Mouse (Mus musculus): ENCODE data around the gene Nfx1. TPM values are rescaled to one million over a fixed set of nuclear protein-coding genes. Genes with fewer than 3 reads are reported as not detected.

Nfx1 gene
- polyA plus RNA-seq, 1 experiment from 2014 or later, result 96.9 TPM

DNA sequence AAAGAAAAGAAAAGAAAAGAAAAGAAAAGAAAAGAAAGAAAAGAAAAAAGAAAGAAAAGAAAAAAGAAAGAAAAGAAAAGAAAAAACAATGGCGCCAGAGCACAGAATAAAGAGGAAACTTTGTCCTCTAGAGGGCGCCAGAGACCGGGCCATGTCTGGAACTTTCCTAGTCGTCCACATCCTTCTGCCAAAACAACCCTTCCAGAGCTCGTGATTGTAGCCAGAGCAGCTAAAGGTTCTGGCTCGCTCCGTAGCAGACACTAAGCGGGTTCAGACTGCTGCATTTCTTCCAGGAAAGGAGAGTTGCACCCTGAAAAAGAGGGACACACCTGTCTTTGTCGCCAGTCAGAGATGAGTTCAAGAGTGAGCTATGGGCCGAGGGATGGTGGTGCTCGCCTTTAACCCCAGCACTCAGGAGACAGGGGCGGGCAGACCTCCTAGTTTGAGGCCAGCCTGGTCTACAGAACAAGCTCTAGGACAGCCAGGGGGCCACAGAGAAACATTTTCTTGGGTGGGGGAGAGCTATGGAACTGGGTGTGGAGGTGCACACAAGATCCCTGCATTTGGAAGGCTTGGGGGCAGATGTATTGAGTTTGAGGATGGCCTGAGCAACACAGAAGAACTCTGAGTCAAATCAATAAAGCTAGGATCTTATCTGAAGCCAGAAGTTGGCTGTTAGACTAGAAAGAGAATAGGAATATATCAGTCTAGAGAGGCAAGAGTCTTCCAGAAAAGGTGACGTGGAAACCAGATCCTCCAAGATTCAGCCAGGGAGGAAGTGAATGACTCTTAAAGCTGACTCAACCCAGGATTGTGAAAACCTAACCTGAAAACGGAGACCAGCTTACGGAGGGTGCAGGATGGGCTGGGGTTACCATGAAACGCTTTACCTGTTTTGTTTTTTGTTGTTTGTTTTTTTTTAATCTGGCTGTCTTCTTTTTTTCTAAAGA lies 80.3 kb downstream of the Nfx1 start:
- peak overlapping the region; percentile 56 for H3K9ac ChIP-seq
- H3K4me2 ChIP-seq, result peak overlapping the region; percentile 49
- ATAC-seq, result peak; percentile 72
- H3K4me1 ChIP-seq, result 0 out of 2 replicates have a peak, but pooled peaks cover 4% of the 10 kb centered on the region
- no peaks in the 10 kb centered on the region for H3K36me3 ChIP-seq (ENCODE audit: poor library complexity, severe bottlenecking)
- H3K4me3 ChIP-seq, result no peak overlapping the region
- 33% methylated on average over 16 of the region's 16 CpGs for WGBS
- no peak overlapping the region for H3K27ac ChIP-seq
- H3K9me3 ChIP-seq (replicated peaks), result no peaks in the 10 kb centered on the region
- no peaks in the 10 kb centered on the region for H3K27me3 ChIP-seq

DNA sequence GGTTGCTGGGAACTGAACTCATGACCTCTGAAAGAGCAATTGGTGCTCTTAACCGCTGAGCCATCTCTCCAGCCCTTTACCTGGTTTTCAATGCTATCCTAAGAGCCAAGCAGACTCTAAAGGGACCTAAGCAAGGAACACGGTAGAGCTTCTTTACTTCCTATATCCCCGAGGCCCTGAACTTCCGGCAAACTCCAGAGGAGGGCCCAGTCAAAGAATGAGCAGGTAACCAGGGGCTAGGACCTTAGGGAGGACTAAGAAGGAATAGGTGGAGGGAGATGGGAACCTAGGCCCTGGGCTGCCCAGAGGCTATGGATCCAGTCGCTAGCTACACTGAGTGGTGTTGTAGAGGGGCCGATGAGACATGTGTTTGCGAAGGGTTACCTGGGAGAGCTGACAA lies 81.1 kb downstream of the Nfx1 start:
- no peaks in the 10 kb centered on the region for H3K9me3 ChIP-seq (replicated peaks)
- no peak overlapping the region for H3K9ac ChIP-seq
- H3K27ac ChIP-seq, result no peak overlapping the region
- H3K4me2 ChIP-seq, result no peak overlapping the region
- 80% methylated on average over 7 of the region's 7 CpGs for WGBS
- no peak for ATAC-seq
- no peaks in the 10 kb centered on the region for H3K36me3 ChIP-seq (ENCODE audit: poor library complexity, severe bottlenecking)
- H3K4me1 ChIP-seq, result 0 out of 2 replicates have a peak, but pooled peaks cover 4% of the 10 kb centered on the region
- no peaks in the 10 kb centered on the region for H3K27me3 ChIP-seq
- H3K4me3 ChIP-seq, result no peak overlapping the region

DNA sequence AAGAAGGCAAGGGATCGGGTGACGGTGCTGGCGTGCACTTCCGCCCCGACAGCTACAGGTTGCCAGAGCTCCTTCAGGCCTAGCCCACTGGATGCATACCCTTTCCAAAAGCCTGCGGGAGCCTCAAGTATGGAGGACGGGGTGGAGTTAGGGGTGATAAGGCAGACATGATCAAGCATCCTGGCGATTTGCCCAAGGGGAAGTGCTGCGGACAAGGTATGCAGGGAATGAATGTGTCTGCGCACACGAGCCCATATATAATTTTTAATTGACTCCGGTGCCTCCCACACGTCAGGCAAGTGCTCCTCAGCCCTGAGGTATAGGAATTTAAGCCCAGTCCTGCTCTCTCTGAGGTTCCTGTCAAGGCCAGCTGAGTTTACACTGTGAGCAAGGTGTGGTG lies 84.4 kb downstream of the Nfx1 start:
- Histone ChIP-seq H3K4me2 (no peak overlapping the region), H3K27me3 (no peaks in the 10 kb centered on the region), H3K4me3 (no peak overlapping the region), H3K9me3 (replicated peaks) (no peaks in the 10 kb centered on the region), H3K27ac (no peak overlapping the region), H3K9ac (no peak overlapping the region), H3K36me3 (ENCODE audit: poor library complexity, severe bottlenecking) (no peaks in the 10 kb centered on the region), H3K4me1 (0 out of 2 replicates have a peak, but pooled peaks cover 4% of the 10 kb centered on the region)
- no peak for ATAC-seq
- WGBS, result 87% methylated on average over 13 of the region's 13 CpGs

DNA sequence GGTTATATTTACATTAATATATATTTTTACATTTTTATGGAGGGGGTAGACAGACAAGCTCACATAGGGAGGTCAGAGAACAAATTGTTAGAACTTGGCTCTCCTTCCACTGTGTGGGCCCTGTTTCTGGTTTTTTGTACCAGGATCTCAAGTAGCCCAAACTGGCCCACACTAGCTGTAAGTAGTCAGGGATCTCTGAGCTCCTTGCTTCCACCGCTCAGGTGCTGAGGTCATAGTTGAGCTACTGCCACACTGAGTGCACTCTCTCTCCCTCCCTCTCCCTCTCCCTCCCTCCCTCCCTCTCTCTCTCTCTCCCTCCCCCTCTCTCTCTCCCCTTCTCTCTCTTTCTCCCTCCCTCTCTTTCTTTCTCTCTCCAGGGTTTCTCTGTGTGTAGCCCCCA lies 85.5 kb downstream of the Nfx1 start:
- Histone ChIP-seq H3K4me2 (no peak overlapping the region), H3K27me3 (no peaks in the 10 kb centered on the region), H3K36me3 (ENCODE audit: poor library complexity, severe bottlenecking) (no peaks in the 10 kb centered on the region), H3K9ac (no peak overlapping the region), H3K27ac (no peak overlapping the region), H3K4me3 (no peak overlapping the region), H3K9me3 (replicated peaks) (no peaks in the 10 kb centered on the region), H3K4me1 (no peaks in the 10 kb centered on the region)
- 35% methylated on average over 1 of the region's 1 CpGs for WGBS
- no peak for ATAC-seq

DNA sequence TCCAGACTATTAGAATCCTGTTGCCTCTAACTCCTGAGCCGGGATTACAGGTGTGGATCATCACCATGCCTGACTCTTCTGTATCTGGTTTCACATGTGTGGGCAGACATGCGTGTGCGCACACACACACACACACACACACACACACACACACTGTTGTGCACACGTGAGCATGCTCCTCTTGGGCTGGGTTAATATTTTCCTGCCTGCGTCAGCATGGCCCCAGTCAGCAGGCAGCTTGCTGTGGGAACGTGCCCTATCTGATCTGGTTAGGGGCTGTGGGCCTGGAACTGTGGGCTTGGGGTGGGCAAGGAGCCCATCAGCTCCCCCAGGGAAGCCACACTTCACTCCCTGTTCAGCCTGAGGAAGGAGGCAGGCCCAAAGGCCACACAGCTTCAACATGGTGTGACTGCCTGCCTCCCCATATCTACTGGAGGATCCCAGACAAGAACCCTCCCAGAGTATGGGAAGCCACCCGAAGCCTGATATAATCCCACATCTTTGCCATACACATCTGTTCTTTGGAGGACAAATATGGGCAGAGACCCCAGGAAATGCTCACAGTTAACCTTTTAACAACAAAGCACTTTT lies 86.1 kb downstream of the Nfx1 start:
- no peaks in the 10 kb centered on the region for H3K27me3 ChIP-seq
- H3K9ac ChIP-seq, result no peak overlapping the region
- no peaks in the 10 kb centered on the region for H3K4me1 ChIP-seq
- no peaks in the 10 kb centered on the region for H3K36me3 ChIP-seq (ENCODE audit: poor library complexity, severe bottlenecking)
- no peak overlapping the region for H3K4me2 ChIP-seq
- ATAC-seq, result no peak
- 69% methylated on average over 7 of the region's 7 CpGs for WGBS
- no peak overlapping the region for H3K4me3 ChIP-seq
- H3K9me3 ChIP-seq (replicated peaks), result no peaks in the 10 kb centered on the region
- no peak overlapping the region for H3K27ac ChIP-seq

DNA sequence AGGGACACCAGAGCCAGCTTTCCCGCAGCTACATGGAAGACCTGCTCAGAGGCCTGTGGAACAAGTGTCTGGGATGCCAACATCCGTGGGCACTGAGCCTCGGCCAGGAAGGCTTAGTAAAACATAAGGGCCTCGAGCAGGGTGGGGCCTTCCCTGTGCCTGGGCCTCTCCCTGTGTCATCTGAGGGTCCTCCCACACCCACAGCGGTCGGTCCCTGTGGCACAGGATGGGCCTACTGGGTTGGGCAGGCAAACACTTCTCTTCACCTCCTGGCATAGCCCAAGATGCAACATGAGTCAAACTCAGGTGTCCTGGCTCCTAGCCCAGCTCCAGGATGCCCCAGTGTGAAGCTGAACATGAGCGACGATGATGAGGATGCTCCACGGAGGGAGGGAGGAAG lies 86.7 kb downstream of the Nfx1 start:
- Histone ChIP-seq H3K27me3 (no peaks in the 10 kb centered on the region), H3K4me3 (no peak overlapping the region), H3K4me1 (no peaks in the 10 kb centered on the region), H3K27ac (no peak overlapping the region), H3K4me2 (no peak overlapping the region), H3K36me3 (ENCODE audit: poor library complexity, severe bottlenecking) (no peaks in the 10 kb centered on the region), H3K9me3 (replicated peaks) (no peaks in the 10 kb centered on the region), H3K9ac (no peak overlapping the region)
- no peak for ATAC-seq
- 73% methylated on average over 8 of the region's 9 CpGs for WGBS

DNA sequence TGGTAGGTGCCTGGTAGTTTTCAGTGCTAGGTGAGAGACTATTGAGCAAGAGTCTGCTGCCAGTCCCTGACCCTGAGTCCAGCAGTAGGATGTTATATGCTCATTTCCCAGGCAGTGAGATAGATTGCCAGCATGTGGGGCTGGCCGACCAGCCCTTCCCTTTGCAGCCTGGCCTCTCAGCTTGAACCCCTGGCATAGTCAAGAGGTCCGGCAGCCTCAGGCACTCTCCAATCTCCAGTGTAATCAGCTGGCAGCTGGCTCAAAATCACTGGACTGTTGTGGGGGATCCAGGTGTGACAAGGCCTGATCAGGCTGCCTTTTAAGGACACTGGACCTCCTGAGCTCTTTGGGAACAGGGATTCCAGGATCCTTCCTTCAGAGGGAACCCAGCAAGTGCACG lies 92.6 kb downstream of the Nfx1 start:
- H3K9me3 ChIP-seq (replicated peaks), result no peaks in the 10 kb centered on the region
- H3K4me3 ChIP-seq, result no peak overlapping the region
- no peak for ATAC-seq
- no peaks in the 10 kb centered on the region for H3K4me1 ChIP-seq
- H3K4me2 ChIP-seq, result no peak overlapping the region
- no peaks in the 10 kb centered on the region for H3K36me3 ChIP-seq (ENCODE audit: poor library complexity, severe bottlenecking)
- WGBS, result 68% methylated on average over 3 of the region's 3 CpGs
- H3K27ac ChIP-seq, result no peak overlapping the region
- no peaks in the 10 kb centered on the region for H3K27me3 ChIP-seq
- H3K9ac ChIP-seq, result no peak overlapping the region

DNA sequence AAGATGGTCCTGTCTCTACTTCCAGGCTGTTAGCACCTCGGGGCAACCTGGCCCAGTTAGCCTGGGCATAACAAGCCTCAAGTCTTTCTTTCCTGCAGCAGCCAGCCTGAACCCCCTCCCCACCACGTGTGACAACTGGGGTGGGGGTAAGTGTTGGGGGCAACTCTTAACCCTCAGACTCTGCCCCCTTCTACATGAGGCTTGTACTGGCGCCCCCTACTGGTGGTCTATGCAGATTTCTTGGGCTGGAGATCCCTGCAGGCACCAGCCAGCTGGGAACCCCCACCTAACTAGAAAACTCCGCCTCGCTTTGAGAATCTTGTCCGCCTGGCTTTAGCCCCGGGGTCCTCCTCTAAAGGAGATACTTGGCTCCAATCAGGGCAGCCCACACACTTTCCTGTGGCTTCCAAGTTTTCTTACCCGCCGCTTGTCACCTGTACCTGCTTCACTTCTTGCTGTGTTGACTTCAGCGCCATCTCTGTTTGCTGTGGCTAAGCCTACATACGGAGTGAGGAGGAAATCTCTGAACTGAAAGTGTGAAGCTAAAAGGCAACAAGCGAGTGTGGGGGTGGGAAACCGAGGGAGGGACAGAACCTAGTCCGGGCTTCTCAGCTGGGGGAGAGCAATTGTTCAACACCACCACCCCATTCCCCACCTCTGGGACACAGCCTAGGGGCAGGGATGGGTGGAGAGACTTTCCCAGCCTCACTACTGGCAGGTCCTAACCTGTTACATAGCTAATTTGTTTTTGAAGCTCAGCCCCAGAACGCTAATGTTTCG lies 93.4 kb downstream of the Nfx1 start:
- ATAC-seq, result no peak
- Histone ChIP-seq H3K4me1 (no peaks in the 10 kb centered on the region), H3K4me2 (0 out of 2 replicates have a peak overlapping the region, but pooled peaks have one; percentile 12), H3K9me3 (replicated peaks) (no peaks in the 10 kb centered on the region), H3K27ac (no peak overlapping the region), H3K9ac (no peak overlapping the region), H3K4me3 (no peak overlapping the region), H3K36me3 (ENCODE audit: poor library complexity, severe bottlenecking) (no peaks in the 10 kb centered on the region), H3K27me3 (no peaks in the 10 kb centered on the region)
- 18% methylated on average over 16 of the region's 16 CpGs for WGBS

DNA sequence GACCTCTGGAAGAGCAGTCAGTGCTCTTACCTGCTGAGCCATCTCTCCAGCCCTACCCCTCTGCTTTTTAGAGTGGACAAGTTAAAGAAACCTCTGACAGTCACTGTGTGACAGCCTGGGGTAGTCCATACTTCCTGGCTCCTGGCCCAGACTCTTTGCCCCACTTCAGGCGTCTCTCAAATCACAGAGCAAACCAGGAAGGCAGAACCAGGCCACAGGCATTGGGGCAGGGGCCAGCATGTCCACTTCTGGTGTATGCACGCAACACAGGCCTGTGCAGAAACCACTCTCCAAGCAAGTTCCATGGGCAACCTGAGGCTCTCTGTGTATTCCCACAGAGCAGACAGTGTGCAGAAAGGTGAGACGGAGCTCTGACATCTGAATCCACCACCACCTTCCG lies 94.5 kb downstream of the Nfx1 start:
- ATAC-seq, result no peak
- 88% methylated on average over 4 of the region's 4 CpGs for WGBS
- no peak overlapping the region for H3K27ac ChIP-seq
- no peaks in the 10 kb centered on the region for H3K36me3 ChIP-seq (ENCODE audit: poor library complexity, severe bottlenecking)
- no peak overlapping the region for H3K9ac ChIP-seq
- no peak overlapping the region for H3K4me2 ChIP-seq
- H3K4me3 ChIP-seq, result no peak overlapping the region
- no peaks in the 10 kb centered on the region for H3K9me3 ChIP-seq (replicated peaks)
- H3K27me3 ChIP-seq, result no peaks in the 10 kb centered on the region
- no peaks in the 10 kb centered on the region for H3K4me1 ChIP-seq

DNA sequence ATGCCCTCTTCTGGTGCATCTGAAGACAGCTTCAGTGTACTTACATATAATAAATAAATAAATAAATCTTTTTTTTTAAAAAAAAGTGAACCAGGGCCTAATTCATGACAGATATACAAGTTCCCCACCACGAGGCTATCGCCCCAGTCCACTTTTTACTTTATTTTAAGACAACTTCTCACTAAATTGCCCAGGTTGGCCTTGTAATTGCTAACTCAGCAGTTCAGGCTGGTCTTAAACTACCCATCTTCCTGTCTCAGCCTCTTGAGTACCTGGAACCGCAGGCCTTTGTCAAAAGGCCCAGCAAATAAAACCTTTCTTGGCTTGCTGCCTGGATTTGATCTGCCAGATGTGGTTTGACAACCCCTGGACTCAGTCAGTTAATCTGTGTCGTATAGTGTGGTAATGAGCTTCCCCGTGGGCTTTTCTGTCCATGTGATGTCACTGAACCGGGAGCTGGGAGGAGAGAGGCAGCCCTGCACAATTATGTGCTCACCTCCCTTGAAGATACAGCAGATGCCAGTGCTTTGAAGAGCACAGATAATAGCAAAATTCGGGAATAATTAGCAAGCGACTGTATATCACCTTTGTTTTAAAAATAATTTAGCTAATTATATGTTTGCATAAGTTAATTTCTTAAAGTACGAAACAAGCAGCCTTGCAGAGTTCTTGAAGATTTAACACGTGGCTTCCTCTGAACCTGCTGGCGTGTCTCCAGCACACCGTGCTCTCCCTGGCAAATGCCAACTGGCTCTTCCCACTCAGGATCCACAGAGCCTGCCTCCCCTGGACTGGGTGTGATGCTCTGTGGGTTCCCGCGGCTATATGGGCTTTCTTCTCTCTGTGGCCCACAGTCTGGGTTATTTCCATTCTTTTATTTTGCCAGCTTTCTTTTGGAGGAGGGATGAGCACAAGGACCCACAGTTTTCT lies 101.1 kb downstream of the Nfx1 start:
- H3K4me2 ChIP-seq, result no peak overlapping the region
- H3K27me3 ChIP-seq, result no peaks in the 10 kb centered on the region
- no peaks in the 10 kb centered on the region for H3K36me3 ChIP-seq (ENCODE audit: poor library complexity, severe bottlenecking)
- no peak overlapping the region for H3K27ac ChIP-seq
- 0 out of 2 replicates have a peak, but pooled peaks cover 5% of the 10 kb centered on the region for H3K4me1 ChIP-seq
- H3K9me3 ChIP-seq (replicated peaks), result no peaks in the 10 kb centered on the region
- WGBS, result 65% methylated on average over 14 of the region's 14 CpGs
- no peak overlapping the region for H3K4me3 ChIP-seq
- no peak overlapping the region for H3K9ac ChIP-seq
- no peak for ATAC-seq

DNA sequence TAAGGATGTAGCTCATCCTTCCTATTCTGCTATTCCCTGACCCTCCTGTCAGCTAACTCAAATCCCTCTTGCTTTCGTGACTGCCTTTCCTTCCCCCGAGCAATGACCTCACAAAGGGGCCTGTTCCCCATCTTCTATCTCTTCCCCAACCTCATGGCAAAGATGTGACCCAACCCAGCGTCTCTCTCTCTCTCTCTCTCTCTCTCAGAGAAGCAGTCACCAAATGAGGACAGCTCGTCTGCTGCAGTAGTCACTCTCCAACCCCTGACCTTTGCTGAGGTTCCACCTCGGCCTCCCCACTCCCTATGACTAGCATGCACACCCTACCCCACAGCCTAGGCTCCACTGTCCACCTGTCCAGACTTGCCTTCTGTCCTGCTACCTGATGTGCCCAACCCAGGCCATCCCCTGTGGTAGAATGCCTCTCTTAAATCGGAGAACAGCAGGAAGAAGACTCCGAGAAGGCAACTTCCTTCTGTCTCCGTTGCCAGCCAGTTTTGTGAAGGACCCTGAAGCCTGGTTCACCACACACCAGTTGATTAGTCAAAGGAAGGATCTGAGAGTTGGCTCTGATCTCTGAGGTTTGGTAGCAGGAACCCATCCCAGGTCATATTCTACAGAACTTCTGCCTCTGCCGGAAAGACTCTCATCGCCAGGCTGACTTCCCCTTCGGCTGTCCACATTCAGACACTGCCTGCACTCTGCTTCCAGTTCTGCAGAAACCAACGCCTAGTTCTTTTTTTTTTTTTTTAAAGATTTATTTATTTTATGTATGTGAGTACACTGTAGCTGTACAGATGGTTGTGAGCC lies 102.5 kb downstream of the Nfx1 start:
- Histone ChIP-seq H3K27me3 (no peaks in the 10 kb centered on the region), H3K27ac (no peak overlapping the region), H3K9ac (no peak overlapping the region), H3K4me1 (0 out of 2 replicates have a peak, but pooled peaks cover 5% of the 10 kb centered on the region), H3K4me3 (no peak overlapping the region), H3K36me3 (ENCODE audit: poor library complexity, severe bottlenecking) (no peaks in the 10 kb centered on the region), H3K4me2 (no peak overlapping the region), H3K9me3 (replicated peaks) (no peaks in the 10 kb centered on the region)
- 83% methylated on average over 12 of the region's 12 CpGs for WGBS
- ATAC-seq, result no peak
